Mouse (Mus musculus) kidney, adult 9 months (tissue): ENCODE measurements around the gene Prkar2a.

Experiments used
- DNase-seq: peaks from one replicate; pipeline ENCODE4 v3.0.0; 2022

Prkar2a gene

DNA sequence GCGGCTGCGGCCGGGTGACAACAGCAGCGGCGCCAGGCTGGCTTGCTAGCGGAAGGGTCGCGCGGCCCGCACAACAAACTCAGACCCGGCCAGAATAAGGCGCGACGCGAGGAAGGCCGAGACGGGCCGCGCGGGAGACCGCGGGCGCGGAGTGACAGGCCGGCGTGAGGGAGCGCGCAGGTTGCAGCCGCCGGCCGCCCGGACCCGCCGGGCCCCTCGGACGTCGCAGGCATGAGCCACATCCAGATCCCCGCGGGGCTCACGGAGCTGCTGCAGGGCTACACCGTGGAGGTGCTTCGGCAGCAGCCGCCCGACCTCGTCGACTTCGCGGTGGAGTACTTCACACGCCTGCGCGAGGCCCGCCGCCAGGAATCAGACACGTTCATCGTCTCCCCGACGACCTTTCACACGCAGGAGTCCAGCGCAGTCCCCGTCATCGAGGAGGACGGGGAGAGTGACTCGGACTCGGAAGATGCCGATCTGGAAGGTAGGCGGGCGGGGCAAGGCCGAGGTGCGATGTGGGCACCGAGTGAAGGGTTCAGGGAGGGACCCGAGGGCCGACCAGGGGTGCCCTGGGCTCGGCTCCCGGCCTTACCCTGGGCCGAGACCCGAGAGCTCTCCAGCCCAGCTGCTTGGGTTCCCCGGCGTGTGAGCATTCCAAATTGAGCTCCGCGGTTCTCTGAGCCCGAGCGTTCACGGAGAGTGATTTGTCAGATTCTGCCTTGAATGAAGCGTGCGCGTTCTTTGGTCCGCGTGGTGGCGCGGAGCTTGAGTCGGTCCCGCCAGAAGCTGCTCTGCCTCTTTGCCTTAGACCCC, 3.3 kb downstream of the Prkar2a start:
- peak; percentile 48 for DNase-seq

DNA sequence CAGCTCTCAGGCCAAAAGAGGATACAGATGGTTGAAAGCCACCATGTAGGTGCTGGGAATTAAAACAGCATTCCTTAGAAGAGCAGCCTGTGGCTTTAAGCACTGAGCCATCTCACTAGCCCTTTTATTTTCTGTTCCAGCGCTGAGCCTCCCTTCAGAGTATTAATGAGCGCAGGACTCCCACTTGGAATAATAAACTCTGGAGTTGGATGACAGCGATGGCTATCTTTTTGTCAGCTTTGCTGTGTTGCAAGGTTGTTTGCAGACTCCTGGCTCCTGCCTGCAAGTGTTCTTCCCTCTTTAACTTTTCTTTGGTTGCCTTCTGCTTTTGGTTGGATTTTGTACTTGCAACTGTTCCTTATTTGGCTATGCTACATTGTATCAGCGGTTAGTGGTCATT, 4.8 kb downstream of the Prkar2a start:
- DNase-seq: no peak

DNA sequence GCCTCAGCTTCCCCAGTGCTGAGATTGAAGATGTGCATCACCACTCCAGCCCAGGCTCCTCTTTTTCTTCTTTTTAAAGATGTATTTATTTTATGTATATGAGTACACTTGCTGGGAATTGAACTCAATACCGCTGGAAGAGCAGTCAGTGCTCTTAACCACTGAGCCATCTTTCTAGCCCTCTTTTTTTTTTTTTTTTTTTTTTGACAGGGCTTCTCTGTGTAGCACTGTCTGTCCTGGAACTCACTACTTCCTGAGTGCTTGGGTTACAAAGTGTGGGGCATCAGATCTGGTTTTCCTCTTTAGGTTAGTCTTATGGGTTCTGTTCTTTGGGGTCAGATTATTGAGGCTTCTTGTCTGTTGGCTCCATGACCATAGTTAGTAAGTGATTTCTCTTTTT, 5.4 kb downstream of the Prkar2a start:
- DNase-seq: no peak

DNA sequence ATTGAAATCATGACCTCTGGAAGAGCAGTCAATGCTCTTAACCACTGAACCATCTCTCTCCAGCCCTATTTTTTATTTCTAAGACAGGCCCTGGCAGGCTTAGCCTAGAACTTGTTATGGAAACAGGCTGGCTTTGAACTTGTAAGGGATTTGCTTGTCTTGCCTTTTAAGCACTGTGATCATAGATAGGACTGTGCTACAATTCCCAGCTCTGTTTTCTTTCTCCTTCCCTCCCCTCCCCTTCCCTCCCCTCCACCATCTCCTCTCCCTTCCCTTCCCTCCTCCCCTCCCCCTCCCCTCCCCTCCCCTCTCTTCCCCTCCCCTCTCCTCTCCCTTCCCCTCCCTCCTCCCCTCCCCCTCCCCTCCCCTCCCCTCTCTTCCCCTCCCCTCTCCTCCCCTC, 13.4 kb downstream of the Prkar2a start:
- DNase-seq: no peak

DNA sequence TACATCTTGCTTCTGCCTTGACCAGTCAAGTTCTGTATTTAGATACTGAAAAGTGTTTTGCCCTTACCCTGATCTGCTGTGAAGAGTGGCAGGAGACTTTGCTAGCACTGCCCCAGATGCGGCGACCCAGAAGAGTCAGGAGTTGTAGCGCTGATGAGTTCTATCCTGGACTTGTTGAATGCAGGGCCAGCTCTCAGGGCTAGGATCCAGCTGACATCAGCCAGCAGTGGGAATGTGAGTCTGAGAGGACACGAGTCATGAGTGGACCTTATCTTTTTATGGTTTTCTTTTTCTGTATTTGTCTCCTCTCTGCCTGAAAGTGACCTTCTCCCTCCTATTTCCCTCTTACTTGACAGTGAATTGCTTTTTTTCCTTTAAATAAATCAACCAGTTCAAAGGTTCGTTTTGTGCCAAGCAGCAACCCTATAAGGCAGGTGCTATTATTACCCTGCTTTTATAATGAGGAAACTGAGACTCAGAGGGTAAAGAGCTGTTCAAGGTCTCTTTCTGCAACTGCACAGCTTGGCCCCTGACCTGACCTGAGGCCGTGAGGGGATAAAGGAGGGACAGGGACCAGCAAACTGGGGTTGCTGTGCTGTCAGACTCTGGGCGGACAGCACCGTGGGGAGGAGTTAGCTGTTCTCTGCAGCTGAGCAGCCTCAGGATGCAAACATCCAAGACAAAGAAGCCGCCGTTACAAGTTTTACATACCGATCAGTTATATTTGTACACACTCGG, 14.4 kb downstream of the Prkar2a start:
- peak; percentile 24 for DNase-seq

DNA sequence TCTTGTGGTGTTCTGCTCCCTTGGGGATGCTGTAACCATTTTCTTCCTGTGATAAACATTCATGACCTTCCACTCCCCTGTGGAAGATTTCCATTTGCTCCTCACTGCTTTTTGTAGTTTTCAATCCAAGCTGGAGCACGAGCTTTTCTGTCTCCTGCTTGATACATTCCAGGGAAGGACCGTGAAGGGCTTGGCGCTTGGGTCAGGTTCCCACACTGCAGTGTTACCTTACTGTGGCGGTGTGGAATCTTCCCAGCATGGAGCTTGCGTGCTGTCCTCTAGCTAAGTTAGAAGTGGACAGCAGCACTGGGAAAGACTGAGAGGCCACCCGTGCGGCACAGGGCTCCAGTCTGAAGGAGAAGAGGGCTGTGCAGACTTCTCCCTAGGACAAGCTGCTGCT, 15.5 kb downstream of the Prkar2a start:
- no peak for DNase-seq

DNA sequence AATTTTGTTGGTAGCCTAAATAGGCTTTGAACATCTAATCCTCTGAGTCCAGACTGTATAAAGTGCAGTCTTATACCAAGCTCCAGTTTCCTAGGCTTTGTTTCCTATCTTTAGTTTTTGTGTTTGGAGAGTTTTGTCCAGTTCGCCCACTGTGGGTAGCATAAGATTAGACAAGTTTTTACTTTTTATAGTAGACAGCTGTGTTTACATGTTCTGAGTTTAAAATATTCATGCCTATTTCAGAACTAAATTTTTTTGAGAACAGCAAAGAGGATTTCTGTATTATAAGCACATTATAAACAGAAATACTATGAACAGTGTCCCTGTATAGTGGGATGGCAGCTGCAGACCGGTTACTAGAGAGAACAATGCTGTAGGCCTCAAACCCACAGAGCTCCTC, 18.1 kb downstream of the Prkar2a start:
- no peak for DNase-seq

DNA sequence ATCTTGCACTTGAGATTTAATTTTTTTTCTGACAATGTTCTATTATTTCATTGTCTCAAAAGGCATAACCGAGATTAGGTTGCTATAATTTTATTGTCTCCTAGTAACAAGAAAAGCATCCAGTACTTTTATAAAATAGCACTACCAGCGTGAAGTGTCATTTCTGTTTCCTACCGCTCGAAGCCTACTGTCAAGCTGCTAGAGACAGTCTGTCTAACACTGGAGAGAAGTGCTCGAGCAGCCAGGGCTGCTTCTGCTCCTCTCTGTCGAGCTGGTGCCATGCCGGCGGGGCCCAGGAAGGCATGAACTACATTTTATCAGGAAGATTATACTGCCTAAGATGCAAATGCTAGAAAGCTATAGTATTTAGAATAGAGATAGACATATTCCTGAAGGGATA, 19.7 kb downstream of the Prkar2a start:
- no peak for DNase-seq

DNA sequence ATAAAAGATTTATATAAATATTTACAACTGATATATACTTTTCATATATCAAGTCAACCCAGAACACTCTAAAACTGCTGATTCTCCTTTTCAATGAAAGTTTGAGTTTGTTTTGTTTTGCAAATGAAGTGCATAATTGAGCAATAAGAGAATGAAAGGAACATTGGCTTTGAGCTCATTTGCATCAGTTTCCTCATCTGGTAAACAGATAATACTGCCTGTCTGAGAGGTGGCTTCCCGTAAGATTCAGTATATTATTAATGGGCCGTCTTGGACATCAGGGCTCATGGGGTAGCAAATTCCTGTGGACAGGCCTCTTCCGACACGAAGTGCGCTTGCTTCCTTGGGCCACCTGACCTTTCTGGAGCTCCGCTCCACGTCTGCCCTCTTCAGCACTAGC, 21.7 kb downstream of the Prkar2a start:
- DNase-seq: no peak

DNA sequence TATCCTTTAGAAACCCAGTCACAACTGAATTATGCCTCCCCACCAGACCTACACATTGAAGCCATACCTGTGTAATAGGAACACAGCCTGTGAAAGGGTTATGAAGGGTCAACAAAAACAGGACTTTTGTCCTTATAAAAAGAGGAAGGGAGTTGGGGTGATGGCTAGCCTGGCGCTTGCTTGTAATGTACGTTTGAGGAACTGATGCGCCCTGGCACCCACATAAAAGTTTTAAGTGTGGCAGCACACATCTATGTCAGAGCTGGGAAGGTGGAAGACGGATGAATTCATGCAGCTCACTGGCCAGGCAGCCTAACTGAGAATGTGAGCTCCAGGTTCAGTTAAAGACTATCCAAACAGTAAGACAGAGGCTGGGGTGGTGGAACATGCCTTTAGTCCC, 27.1 kb downstream of the Prkar2a start:
- DNase-seq: no peak

DNA sequence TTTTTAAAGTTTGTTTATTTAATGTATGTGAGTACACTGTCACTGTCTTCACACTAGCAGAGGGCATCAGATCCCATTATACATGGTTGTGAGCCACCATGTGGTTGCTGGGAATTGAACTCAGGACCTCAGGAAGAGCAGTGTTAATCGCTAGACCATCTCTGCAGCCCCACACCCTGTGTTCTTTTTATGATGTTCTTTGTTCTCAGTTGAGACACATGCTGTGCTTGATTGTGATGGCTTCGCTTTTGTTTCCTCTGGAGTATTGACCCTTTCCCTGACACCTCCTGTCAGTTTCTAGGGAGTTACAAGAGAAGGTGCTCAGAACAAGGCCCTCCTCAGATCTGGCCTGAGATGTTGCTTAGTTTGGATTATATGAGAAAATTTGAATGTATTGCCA, 34.6 kb downstream of the Prkar2a start:
- DNase-seq: no peak

DNA sequence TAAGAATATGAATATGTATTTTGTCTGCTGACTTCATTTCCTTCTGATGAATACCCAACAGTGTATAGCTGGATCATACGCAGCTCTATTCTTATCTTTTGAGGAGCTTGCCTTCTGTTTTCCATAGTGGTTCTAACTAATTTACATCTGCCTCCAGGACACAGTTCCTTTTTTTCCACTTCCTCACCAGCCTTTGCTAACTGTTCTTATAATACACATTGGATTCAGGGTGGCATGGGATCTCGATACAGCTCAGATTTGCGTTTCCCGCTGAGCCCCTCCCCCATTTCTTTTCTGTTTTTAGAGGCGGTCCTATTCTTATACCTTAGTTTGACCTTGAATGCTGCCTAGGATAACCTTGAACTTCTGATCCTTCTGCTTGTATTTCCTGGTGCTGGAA, 37.0 kb downstream of the Prkar2a start:
- no peak for DNase-seq

DNA sequence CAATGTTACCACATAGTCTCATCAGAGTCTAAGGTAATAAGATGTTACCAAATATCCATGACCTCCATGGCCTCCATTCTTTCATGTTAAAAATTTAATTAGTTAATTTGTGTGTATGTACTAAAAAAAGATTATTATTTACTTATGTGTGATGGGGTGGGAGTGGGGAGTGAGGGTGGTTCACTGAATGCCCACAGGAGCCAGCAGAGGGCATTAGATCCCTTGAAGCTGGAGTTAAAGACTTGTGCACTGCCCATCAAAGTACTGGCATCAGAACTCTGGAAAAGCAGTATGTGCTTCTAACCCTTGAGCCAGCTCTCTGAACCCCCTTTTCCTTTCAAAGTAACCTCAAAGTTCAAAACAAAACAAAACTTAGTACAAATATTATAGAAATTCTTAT, 39.9 kb downstream of the Prkar2a start:
- no peak for DNase-seq

DNA sequence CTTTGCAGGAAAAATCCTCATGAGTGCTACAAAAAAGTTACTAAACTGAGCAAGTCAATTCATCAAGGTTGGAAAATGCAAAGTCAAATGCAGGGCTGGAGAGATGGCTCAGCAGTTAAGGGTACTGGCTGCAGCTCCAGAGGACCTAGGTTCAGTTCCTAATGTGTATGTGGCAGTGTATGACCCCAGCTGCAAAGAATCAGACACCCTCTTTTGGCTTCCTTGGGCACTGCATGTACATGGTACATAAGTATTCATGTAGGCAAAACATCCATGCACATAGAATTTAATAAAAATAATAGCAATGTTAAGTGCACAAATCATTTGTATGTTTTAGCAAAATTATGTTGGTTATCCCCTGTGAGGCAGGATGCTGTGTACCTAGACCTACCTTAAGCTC, 43.3 kb downstream of the Prkar2a start:
- no peak for DNase-seq

DNA sequence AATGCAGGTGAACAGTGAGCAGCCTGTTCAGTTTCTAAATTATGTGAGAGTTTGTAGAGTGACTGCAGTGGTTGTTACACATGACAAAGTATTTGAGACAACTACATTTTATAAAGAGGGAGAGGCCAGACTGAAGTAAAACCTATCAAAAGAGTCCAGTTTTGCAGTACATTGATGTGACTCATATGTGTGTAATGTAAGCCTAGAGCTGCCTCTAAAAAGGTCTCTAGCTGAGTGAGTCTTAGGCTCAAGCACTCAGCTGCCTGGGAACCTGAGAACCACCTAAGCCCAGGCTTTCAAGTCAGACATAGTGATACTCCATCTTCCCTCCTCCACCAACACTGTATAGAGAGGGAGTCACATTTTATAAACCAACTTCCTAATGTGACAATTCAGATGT, 45.5 kb downstream of the Prkar2a start:
- no peak for DNase-seq

DNA sequence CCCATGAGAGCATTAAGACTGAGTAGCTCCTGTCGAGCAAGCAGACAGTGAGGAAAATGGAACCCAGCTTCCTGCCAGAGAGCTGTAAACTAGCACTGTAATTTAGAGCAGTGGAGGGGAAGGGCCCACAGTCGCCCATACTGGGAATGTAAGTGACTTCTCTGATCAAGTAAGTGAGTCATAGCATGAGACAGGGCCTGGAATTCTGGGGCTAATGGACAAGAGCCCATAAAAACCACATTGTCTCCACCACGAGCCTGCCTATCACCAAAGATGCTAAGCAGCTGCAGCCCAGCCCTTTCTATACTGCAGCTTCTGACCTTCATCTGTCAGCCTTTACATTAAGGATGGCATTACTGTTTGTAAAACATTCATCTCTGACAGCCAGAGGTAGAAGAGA, 50.1 kb downstream of the Prkar2a start:
- no peak for DNase-seq

DNA sequence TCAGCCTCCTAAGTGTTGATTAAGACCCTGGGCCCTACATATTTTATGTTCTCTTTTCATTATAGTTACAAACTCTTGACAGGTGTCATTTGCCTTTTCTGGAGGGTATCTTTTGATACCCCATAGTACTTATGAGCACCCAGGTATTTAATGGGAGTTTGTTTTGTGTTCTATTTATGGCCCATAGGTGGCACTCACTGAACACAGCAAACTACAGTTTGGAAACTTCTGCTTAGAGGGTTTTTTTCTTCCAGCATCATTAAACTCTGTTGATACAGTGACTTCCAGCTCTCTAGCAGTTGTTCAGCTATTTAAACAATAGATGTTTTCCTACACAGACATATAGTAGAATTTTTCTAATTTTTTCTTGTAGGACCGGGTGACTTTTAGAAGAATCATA, 50.9 kb downstream of the Prkar2a start:
- peak; percentile 30 for DNase-seq

DNA sequence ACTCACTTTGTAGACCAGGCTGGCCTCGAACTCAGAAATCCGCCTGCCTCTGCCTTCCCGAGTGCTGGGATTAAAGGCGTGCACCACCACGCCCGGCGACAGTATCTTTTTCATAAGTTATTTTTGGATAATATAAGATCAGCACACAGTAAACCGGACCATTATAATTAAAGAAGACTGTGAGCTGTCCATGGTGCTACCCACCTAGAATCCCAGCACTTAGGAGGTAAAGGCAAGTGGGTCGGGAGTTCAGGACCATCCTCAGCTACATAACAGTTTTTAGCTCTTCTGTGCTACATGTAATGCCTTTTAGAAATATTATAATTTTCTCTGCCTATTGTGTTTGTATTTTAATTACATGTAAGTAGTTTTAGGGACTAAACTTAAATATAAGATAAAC, 52.9 kb downstream of the Prkar2a start:
- DNase-seq: no peak

DNA sequence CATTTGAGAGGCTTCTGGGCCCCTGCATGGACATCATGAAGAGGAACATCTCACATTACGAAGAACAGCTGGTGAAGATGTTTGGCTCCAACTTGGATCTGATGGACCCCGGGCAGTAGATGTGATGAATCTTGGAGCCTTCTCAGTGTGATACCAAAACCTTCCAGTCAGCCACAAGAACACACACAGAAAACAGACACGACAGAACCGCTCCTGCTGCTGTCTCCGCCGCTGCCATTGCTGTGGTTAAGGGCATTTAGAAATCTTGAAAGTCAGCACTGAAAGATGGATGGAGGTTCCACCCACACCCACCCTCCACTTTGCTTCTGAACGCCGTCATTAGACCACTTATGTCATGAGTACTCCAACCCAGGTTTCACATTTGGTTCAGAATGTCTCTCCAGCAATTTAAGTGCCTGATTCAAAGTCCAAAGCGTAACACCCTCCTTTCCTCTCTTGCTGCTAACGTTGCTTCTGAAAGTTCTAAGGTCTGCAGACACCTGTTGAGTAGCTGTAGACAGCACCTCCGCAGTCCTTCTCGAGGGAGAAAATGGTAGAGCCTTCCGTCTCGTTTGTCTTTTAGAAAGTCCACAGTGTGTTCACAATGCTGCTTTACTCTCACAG, 57.9 kb downstream of the Prkar2a start:
- DNase-seq: peak; percentile 54

DNA sequence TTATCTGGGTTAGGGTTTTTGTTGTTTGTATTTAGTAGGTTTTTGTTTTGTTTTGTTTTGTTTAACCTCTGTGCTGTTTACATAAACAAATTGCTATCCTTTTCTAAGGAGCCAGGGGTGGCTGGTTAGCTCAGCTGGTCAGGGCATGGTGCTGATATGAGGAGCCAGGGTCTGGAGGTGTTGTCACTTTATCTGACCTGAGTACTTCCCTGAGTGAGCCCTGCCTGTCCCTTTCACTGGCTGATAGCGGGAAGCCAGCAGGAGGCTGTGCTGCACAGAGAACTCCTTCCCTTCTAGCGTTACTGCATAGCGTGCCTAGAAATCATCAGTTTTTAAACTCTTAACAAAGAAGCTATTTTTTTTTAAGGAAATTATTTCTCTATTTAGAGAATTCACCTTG, 58.6 kb downstream of the Prkar2a start:
- DNase-seq: no peak

DNA sequence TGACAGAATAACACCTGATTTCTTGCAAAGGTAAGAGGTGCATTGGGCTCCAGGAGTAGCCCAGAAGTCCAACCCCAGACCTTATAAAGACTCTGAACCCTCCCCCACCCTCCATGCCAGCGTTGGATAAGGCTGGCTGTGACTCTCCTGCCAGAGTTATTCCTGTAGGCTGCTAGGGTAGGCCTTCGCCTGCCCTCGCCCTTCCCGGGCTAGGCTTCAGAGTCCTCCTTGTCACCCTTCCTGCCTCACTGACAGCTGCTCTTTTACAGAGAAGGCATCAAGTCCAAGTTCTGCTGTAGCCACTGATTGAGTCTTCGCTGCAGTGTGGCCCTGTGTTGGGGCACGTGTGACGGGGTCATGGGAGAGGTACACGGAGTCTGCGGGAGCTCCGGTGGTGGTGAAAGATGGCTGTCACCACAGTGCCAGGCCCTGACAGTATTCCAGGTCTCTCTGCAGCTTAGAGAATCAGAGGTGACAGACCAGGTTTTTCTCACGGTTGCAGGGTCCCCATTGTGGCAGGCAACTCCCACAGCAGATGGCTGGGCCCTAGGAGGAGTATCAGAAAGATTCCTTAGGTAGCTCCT, 59.6 kb downstream of the Prkar2a start:
- DNase-seq: no peak

DNA sequence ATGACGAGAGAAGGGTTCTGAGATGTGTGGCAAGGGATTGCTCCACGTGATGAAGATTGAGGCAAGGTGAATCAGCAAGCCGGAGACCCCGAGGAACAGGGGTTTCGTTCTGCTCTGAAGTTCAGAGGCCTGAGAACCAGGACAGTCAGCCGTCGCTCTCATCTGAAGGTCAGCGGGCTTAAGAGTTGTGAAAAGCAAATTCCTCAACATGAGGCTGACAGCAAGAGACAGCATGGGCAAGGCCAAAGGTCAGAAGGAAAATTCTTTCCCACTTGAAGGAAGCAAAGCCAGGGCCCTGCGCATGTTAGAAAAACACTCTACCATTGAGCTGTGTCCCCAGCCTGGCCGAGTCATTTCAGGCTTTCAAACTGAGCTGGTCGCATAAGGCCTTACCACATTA, 61.5 kb downstream of the Prkar2a start:
- peak; percentile 77 for DNase-seq

DNA sequence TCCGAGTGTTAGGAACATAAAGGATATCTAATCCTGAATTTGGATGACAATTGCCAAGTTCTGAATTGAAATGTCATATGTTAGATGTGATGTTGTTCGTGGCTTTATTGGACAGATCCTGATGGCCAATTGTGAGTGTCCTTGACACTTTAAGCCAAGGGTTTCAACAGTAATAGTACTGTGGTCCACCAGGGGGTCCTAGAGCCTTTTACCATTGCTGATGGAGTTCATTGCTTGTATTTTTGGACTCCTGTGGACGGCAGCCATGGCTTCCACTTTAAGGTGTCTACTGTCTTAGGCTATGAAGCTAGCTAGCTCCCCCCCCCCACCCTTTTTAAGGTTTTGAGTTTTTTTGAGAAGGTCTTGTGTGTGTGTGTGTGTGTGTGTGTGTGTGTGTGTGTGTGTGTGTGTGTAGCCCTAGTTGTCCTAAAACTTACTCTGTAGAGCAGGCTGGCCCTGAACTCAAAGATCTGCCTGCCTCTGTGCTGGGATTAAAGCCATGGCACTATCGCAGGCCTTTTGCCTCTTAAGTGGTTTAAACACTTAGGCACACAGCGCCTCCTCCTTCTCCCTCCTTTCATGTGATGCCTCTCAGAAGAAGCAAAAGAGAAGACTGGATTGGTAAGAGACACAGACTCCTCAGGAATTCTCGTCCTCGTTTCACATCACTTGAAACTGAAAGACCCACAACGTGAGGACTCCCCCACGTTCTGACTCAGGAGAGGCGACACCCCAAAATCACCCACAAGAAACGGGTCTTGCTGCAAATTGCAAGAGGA, 63.2 kb downstream of the Prkar2a start:
- no peak for DNase-seq
